Mouse (Mus musculus): ENCODE data around the gene Spp1.
"Not testable (repeated sequence)": the region's sequence is repeated elsewhere in the genome, so short reads cannot be mapped to it uniquely, and the experiment has no call there.

The Spp1 gene

DNA sequence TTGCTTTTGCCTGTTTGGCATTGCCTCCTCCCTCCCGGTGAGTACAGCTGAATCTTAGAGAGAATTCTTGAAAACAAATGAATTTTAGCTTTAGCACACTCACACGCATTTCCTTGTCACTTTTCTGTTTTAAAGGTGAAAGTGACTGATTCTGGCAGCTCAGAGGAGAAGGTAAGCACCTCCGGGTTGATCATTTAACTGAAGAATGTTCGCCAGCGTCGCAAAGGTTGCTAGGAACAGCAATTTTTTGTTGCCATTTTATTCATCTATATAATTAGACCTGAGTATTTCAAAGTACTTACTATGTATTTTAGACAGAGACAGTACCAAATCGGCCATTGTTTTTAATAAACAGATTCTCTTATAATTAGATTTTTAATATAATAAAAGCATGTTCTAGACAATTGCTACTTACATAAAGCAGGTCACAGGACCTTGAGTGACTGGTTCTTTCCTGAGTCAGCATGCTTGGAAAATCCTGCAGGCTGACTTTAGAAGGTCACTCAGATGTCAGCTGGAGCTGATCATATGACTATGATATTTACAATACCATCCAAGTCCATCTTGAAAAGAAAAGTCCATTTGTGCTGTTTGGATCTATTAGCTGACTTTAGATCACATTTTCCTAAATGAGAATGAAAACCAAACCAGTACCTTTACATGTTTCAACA lies 1.6 kb downstream of the Spp1 start:
- no peak for DNase-seq

DNA sequence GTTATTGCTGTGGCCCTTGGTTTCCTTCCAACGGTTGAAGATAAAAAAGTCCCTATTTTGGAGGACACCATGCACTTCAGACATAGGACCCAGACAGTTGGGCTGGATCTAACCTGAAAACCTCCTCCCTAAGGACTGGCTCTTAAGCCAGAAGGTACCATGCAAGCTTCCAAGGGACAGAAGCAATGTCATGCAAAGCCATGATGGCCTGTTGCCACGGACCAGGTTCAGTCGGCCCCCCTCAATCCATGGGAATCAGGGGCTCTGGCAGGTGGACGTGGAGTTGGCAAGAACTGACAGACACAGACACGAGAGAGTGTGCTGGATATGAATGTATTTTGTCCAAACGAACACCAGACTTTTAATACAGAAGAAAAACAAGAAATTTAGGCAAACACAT lies 7.5 kb downstream of the Spp1 start:
- no peak for DNase-seq

DNA sequence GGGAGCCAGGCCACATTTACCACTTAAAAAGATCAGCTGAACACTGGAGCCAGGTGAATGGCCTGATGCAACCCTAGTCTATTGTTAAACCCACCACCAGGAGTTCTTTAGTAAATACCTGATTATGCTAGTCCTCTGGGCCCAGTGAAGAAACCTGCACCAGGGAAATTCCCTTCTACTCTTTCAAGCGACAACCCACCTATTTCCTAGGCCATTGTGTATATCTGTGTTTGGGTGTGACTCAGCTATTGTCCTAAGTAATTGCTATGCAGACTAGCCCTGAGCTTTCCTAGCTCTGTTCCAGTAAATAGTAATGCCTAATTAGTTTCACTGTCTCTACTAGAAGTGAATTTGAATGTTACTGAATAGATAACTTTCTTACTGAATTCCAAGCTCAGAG lies 7.9 kb downstream of the Spp1 start:
- no peak for DNase-seq

DNA sequence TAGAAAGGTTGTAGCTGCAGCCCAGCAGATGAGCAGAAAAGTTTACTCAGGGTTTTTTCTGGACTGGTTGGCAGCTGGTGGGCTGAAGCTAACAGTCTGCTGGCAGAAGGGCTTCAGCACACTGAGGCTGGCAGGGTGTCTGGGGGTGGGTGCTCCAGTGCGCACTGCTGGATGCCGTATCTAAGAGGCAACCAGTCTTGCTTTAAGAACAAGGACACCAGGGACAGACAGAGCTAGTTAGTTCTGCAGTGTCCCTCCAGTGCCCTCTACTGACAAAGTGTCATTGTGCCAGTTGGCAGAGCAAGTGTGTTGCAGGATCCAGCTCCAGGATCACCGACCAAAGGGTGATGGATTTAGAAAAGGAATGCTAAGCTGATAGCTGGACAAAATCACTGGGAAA lies 11.2 kb downstream of the Spp1 start:
- peak; percentile 70 for DNase-seq

DNA sequence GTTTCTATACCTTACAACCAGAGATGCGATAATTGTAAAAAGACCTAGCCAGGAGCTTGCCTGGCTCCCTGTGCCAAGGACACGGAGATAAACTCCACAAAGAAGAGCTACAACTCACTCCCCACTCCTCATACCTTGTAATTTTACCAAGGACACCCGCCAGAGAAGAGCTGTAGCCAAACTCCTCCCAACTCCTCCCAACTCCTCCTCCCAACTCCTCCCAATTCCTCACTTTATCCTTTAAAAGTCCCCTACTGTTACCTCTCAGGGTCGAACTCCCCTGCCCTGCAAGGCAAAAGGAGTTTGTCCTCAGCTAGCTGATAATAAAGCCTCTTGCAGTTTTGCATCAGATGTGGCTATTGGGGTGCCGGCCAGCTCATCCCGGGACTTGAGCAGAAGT lies 13.4 kb downstream of the Spp1 start:
- not testable (repeated sequence) for DNase-seq

DNA sequence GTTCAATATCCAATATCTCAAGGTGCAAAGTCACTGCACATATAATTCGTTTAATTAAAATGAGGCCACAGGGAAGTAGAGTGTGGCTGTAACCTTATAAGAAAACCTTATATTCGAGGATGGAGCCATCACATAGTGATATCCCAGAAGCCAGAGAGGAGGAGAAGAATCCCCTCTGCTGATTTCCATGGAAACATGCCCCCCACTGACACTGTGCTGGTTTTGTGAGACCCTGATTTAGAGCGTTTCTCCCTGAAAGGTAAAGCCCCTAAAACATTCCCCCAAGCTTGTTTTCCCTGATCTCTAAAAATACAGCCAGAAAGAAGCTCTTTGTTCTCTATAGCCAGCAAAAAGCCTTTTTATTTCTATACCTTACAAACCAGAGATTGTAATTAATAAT lies 14.6 kb downstream of the Spp1 start:
- DNase-seq = no peak

DNA sequence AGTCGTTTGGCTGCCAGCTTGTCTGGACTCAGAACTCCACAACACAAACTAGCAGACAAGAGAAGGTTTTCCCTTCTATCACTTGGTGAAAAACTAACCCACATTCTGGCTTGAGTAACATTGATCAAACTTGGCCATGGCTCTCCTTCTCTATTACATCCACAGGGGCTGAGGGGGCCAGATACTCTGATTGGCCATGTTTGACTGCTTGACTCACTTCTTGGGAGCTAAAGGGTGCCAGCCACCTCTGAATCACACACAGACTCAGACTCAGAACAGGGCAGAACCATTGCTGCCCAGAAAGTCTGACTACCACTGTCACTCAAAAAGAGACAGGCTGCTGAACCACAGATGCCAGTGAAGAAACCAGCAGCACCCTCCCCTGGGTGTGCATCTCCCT lies 18.2 kb downstream of the Spp1 start:
- no peak for DNase-seq

DNA sequence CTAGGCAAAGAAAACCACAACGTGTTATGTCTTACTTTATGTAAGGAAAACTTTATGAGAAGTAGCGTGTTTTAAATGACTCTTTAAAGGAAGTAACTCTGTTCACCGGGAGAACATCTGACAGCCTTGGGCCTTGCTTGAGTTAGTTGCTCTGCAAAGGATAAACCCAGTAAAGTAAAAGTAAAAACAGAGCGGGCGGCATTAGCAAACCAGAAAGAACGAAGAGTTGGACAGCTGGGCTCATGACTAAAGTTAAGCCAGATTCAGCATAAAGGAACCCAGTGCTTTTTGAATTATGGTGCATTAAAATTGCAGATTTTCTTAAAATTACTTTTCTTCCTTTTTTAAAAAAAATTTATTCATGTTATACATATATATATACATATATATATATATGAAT lies 19.6 kb downstream of the Spp1 start:
- no peak for DNase-seq

DNA sequence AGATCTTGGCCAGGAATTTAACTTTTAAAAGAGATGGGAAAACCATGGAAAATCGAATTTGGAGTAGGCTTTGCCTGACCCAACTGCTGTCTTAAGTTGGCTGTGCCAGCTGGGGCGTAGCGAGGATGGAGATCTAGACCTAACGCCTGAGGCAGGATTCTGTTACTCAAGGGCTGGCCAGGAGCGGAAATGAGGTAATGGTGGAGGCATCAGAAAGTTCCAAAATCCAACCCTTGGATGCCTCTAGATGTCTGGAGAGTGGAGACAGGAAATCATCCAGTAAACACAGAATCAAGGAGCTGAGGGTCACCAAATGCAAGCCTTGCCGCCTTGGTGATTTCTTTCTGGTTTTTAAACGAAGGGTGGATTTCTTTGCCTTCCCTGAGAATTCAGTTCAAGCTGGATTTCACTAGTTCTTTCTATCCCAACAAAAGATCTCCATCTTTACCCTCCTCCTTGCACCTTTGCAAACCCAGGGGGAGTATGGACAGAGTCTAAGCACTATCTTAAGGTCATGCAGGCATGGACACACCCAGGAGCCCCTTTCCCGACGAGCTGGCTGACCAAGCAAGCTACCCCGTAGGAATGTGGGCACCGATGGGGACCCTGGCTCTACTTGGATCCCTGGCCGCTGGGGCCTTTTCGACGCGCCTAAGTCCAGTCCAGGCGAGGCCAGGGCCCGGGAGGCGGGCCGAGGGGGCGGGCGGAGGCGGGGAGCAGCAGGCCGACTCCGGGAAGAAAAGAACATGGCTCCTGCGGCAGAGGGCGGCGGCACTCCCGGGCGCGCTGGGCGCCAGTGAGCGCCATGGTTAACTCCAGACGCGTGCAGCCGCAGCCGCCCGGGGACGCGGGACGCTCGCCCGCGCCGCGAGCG lies 24.2 kb downstream of the Spp1 start, which contains the start of gene Pkd2:
Gene Pkd2 (plus strand): TSS at position 619 of the 874 bp plus-strand sequence.
- peak; percentile 81 for DNase-seq

DNA sequence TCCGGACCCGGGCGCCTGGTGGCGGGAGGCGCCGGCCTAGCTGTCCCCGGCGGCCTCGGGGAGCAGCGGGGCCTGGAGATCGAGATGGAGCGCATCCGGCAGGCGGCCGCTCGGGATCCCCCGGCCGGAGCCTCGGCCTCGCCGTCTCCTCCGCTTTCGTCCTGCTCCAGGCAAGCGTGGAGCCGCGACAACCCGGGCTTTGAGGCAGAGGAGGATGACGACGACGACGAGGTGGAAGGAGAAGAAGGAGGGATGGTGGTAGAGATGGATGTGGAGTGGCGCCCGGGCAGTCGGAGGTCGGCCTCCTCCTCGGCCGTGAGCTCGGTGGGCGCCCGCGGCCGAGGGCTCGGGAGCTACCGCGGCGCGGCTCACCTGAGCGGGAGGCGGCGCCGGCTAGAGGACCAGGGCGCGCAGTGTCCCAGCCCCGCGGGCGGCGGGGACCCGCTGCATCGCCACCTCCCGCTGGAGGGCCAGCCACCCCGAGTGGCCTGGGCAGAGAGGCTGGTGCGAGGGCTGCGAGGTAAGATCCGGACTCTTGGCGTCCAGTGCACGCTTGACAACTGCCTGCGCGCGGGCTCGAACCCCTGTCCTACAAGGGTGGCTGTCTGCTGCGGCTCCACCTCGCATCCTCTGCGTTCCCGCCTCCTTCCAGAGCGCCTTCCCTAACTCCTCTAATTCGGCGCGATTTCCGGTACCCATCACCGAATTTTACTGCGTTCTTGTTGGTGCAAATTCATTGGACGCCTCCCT lies 25.0 kb downstream of the Spp1 start:
- peak; percentile 50 for DNase-seq

DNA sequence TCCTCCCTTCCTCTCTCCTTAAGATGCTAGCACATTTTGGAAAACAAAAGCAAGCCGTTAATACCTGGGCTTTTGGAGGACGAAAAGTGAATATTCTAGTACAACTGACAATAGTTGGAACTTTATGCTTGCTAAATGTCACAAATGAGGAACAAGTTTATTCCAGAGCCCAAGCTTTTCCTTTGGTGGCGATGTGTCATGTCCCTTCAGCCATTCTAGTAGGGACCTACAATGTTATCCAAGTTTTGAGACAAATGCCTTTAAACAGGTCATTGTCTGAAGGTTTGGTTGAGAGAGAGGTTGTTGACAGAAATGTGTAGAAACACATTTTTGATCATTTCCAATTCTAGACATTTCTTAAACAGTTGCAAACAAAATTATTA lies 25.5 kb downstream of the Spp1 start:
- no peak for DNase-seq

DNA sequence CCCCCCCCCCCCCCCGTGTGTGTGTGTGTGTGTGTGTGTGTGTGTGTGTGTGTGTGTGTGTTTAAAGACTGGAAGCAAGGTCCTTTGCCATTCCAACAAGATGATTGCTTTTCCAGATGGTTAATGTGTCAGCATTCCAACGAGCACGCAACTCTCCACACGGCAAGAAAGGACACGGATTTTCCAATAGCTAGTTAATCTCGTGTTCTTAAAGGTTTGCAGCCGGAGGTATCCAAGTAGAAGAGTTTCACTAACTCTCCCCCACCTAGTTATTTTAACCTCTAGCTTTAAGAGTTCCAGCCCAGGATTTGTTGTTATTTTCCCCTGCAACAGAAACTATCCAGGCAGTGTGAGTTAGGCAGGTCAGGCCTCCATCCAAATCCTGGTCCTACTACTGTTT lies 25.9 kb downstream of the Spp1 start:
- DNase-seq = no peak

DNA sequence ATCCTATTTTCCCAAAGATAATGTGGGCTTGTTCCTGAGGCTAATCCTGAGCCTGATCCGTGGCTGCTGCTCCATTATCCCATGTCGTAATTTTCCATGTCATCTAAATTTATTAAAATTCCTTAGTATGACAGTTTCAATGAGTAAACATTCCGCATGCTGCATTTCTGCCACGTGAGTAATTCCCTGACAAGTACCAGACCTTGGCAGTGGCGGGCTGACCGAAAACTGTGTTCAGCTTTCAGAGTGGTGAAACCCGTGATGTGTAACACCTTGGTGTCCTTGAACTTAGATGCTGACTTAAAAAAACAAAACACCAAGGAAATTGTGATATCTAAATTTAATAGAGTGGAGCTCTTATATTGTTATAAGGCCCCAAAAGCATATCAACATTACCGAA lies 30.4 kb downstream of the Spp1 start:
- peak; percentile 16 for DNase-seq

DNA sequence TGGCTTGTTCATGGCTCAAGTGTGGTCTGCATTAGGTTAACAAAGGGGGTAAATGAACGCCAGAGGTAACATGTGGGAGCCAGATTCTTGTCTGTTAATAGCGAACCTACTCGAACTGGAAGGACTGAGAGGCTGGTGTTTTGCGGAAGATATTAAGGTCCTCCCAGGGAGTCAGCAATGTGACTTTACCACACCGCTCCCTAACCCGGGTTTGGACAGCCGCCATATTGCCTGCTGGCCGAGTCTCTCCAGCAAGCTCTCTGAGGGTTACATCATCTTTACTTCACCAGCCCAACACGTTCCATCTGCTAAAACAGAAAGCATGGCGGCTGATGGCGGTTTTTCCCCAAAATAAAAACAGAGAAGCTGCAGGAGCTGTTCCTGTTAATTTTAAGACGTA lies 30.8 kb downstream of the Spp1 start:
- peak; percentile 66 for DNase-seq

DNA sequence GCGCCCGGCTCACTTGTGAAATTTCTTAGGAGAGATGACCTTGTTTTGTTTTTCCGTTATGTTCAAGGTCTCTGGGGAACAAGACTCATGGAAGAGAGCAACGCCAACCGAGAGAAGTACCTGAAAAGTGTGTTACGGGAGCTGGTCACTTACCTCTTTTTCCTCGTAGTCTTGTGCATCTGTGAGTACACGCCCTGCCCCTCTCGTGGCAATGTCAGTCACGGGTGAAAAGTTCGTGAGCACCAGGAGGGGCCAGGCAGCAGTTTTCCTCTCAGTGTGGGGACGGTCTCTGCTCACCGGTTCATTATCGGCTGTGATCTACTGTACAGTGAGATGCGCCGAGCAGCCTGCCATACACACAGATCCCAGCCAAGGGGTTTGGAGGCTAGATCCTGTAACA lies 31.9 kb downstream of the Spp1 start:
- DNase-seq = no peak

DNA sequence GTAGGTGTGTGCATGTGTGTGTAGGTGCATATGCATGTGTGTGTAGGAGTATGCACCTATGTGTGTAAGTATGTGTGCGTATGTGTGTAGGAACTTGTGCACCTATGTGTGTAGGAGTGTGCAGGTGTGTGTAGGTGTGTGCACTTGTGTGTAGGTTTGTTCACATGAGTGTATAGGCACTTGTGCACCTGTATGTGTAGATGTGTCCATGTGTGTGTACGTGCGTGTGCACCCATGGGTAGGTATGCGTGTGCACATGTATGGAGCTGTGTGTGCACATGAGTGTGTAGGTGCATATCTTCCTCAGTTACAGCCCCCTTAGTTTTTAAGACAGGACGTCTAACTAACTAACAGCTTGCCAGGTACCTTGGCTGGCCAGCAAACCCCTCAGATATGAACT lies 33.7 kb downstream of the Spp1 start:
- no peak for DNase-seq

DNA sequence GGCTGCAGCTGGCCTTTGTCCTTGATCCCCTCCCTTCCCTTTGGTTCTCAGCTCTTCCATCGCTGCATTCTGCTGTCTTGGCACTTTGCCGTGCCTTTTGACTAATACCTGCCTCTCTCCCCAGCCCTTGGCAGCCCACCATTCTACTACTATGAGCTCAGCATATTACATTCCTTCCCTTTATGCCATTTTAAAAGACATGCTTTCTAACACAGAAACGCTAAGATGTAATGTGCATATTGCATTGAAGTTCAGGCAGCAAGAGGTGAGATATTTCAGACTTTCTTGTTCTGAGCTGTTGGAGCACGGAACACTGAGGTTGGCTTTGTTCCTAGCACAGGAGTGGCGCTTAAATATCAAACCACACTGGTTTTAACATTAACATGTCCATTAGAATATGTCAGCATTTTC lies 36.1 kb downstream of the Spp1 start:
- DNase-seq = no peak

DNA sequence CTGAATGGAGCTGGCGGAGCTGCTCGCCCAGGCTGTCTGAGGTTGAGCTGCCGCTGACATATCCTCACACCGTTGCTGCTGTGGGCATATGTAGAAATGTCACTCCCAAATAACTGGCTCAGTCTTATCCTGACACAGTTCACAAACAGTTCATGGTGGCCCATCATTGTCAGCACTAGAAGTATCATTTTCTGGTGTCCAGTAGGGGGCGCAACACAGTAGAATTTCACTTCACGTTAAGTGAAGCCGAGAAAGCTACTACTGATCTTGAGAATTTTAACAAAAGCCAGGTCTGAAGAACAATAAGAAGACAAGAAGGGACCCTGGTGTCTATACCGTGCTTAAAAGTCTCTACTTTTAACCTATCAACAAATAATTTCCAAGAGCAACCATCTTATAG lies 37.5 kb downstream of the Spp1 start:
- DNase-seq = peak; percentile 44

DNA sequence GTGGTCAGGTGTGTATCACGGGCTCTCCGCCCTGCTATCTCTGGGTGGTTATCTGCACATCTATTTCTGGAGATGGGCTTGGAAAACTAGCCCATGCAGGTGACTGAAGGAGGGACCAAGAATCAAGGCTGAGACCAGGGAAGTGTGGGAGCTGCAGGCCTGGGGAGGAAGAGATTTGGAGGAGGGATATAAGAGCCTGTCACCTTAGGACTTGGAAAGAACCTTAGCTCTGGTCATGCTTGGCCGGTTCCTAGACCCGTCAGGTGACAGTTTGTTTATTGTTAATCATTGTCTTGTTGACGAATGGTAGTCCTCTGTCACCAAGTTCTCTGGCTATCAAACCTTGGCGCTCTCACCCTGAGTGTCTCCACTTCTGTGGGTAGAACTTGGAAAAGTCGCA lies 45.4 kb downstream of the Spp1 start:
- no peak for DNase-seq

DNA sequence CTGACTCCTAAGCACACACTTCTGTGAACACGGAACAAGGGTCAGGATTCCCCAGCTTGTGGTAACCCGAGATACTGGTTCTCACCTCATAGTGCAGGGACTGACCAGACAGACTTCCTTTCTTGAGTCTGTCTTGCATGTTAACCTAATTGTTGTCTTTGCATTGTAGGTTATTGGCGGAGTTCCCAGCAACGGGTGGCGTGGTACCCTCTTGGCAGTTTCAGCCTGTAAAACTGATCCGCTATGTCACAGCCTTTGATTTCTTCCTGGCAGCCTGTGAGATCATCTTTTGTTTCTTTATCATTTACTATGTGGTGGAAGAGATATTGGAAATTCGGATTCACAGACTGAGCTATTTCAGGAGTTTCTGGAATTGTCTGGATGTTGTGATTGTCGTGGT lies 47.9 kb downstream of the Spp1 start:
- DNase-seq = no peak

All from lung, postnatal 14 days (tissue).